In the genomic region with DNA sequence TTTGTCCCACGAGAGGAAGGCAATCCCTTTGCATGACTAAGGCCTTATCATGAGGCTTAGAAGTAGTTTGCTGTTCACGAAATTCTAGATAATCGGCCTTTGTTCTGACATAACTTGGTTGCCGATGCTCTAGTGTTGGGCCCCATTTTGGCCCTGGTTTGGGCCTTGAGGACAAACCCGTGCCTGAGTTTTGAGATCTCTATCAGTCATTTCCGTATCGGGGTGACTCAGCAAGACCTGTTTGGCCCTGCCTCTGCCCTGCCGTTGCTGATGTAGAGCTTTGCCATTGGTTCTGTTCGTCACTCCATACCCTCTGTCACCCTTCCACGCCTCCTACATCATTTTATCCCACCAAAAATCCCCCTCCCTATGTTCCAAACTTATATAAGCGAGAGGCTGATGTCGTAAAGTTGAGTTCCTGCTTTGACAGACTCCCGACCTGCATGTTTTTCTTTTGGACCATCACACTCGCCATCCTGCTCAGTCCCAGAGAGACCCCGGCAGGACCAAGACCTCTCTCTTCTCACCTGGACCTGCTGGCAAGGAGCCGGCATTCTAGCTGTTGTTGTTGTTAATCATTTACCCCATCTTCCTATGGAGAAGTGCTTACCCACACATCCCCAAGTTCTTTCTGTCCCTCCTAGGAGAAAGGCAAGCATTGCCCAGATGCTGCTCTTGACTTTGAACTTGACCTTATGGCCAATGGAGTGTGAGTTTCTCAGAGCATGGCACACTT, we compare ENCODE assay signal across 26 mouse cellular contexts. TPM values are rescaled to one million over a fixed set of nuclear protein-coding genes. Genes with fewer than 3 reads are reported as not detected.
DNase-seq lines count a peak whose midpoint lies in the region; ATAC-seq and TF ChIP-seq lines count a peak whose summit lies in the region.
"Had no signal": no experiment of that assay in that cellular context is flagged by ENCODE, and none has a peak within 500 bp of the region (broad histone marks: within the 10 kb centered on the region; RNA-seq: fewer than 3 reads in every experiment).

No protein-coding gene starts in this region.

- TF ChIP-seq POLR2A in kidney, adult 2 months (IDR thresholded peaks at IDR 0.05; ENCODE audit: low read depth, low read length), result no peak
- TF ChIP-seq POLR2A in small intestine, adult 2 months (IDR thresholded peaks at IDR 0.05; ENCODE audit: low read depth, low read length), result no peak

- no peak overlapping the region for H3K4me3 ChIP-seq in kidney, adult 2 months (ENCODE audit: insufficient read depth, low read depth, low read length)
- no peak overlapping the region for H3K4me3 ChIP-seq in small intestine, adult 2 months (ENCODE audit: low read depth, low read length)
- H3K4me3 ChIP-seq: embryonic facial prominence, embryonic 12.5 days; erythroblast, embryonic 14.5 days; megakaryocyte, embryonic 14.5 days; myocyte had no signal

- no peaks in the 10 kb centered on the region for H3K36me3 ChIP-seq in kidney, adult 2 months (ENCODE audit: control insufficient read depth, insufficient read depth, low read length)
- no peaks in the 10 kb centered on the region for H3K36me3 ChIP-seq in small intestine, adult 2 months (ENCODE audit: control insufficient read depth, insufficient read depth, low read length)
- H3K36me3 ChIP-seq: embryonic facial prominence, embryonic 12.5 days had no signal

- H3K27me3 ChIP-seq in kidney, adult 2 months (replicated peaks; ENCODE audit: control insufficient read depth, insufficient read depth, low read length), result no peaks in the 10 kb centered on the region
- H3K27me3 ChIP-seq in small intestine, adult 2 months (ENCODE audit: control insufficient read depth, insufficient read depth, low read length), result no peaks in the 10 kb centered on the region
- H3K27me3 ChIP-seq: embryonic facial prominence, embryonic 12.5 days had no signal

- TF ChIP-seq CTCF in kidney, adult 2 months (conservative IDR thresholded peaks at IDR 0.05; ENCODE audit: insufficient read depth, insufficient read length, low read depth, low read length), result no peak
- no peak for TF ChIP-seq CTCF in small intestine, adult 2 months (IDR thresholded peaks at IDR 0.05; ENCODE audit: extremely low read depth, insufficient read length, insufficient replicate concordance, low read depth, low read length)

- no peak overlapping the region for H3K27ac ChIP-seq in kidney, adult 2 months (ENCODE audit: insufficient read depth, low read depth, low read length)
- H3K27ac ChIP-seq in small intestine, adult 2 months (ENCODE audit: insufficient read depth, low read depth, low read length), result peak overlapping the region; percentile 21; the same call in 1 of the 2 replicates
- H3K27ac ChIP-seq: embryonic facial prominence, embryonic 12.5 days; hindbrain, embryonic 14.5 days had no signal

- peak; percentile 51 for DNase-seq in kidney, postnatal 10 days
- no peak for DNase-seq in kidney, adult 2 months
- peak; percentile 50 for DNase-seq in fat pad, adult 2 months (ENCODE audit: extremely low read depth, low read depth, low spot score)
- DNase-seq in cerebellum, adult 11 months, result no peak
- no peak for DNase-seq in layer of hippocampus, postnatal 14 days (ENCODE audit: low spot score in 2 of 2)
- DNase-seq in cerebellum, adult 9-11 months, result no peak
- DNase-seq: cerebellum, adult 8-10 months; gastrocnemius, postnatal 10 days; heart, adult 18-20 months; heart, postnatal 36 days; kidney, postnatal 36 days; layer of hippocampus, postnatal 36 days; lung, adult 18-20 months; lung, postnatal 14 days; midbrain, embryonic 14.5 days; spleen, adult 18-20 months; thymus, adult 2 months had no signal

- WGBS in kidney, adult 2 months, result 80% methylated on average over 16 of the region's 16 CpGs
- 33% methylated on average over 16 of the region's 16 CpGs for WGBS in small intestine, adult 2 months

- peak; percentile 60 for ATAC-seq in CD4-positive, CD25-positive, alpha-beta regulatory T cell, adult 4 months
- ATAC-seq: forebrain, embryonic 14.5 days had no signal

- no peaks in the 10 kb centered on the region for H3K4me1 ChIP-seq in kidney, adult 2 months (ENCODE audit: control insufficient read depth, insufficient read depth, low read length)
- H3K4me1 ChIP-seq in small intestine, adult 2 months (ENCODE audit: control insufficient read depth, insufficient read depth, insufficient read length, low read length), result peaks cover 8% of the 10 kb centered on the region
- H3K4me1 ChIP-seq: megakaryocyte, embryonic 14.5 days had no signal

RNA-seq across cellular contexts. Expression of a gene that starts 33.2 kb away (rescaled TPM):
- 45.8 and 46.4 TPM in 2 replicates for polyA plus RNA-seq in kidney, adult 2 months (2012; rRNA removed)
- polyA plus RNA-seq in CD4-positive, CD25-positive, alpha-beta regulatory T cell, adult 4 months (2017; shearing (Covaris generic)), result 10 to 100 TPM; 24.3 to 26.3 TPM
- polyA plus RNA-seq in small intestine, adult 2 months (2012; rRNA removed), result 19.6 and 27.2 TPM in 2 replicates
- total RNA-seq in layer of hippocampus, postnatal 14 days (2021), result 10 to 100 TPM; 13.0 to 14.7 TPM
- total RNA-seq: MEL had no signal

Comparison
In these comparisons a context has a peak if more than half of its experiments do, and no peak if none do; other contexts are left out.
1. DNase-seq: peak in kidney, postnatal 10 days (single experiment) and fat pad, adult 2 months (single experiment); none in kidney, adult 2 months (single experiment), cerebellum, adult 11 months (single experiment), layer of hippocampus, postnatal 14 days (0 of 2) and cerebellum, adult 9-11 months (single experiment).